Mouse (Mus musculus) liver, adult 2 months (tissue): ENCODE data around the gene 1700030J22Rik. TPM values are rescaled to one million over a fixed set of nuclear protein-coding genes. Genes with fewer than 3 reads are reported as not detected.

Source experiments
- DNase-seq: peaks from one replicate; pipeline ENCODE4 v3.0.0-alpha.2; 2011; ENCODE audit warnings: low read depth, low spot score; ENCODE audit errors: extremely low read depth
- H3K27ac ChIP-seq: fragments of 200-500 bp; replicated peaks from 2 replicates; pipeline ENCODE4 v1.5.1; 2012; ENCODE audit warnings: low read depth, mild to moderate bottlenecking, control low read depth, inconsistent platforms, low read length; ENCODE audit not compliant: insufficient read depth
- H3K27me3 ChIP-seq: fragments of 200-500 bp; 2 replicates; pipeline ENCODE4 v1.6.1; 2012; ENCODE audit warnings: mild to moderate bottlenecking, moderate library complexity, low read length, inconsistent platforms; ENCODE audit not compliant: control insufficient read depth, insufficient read depth
- H3K36me3 ChIP-seq: fragments of 200-500 bp; 2 replicates; pipeline ENCODE4 v1.6.1; 2012; ENCODE audit warnings: low read length, inconsistent platforms; ENCODE audit not compliant: control insufficient read depth, insufficient read depth
- H3K4me1 ChIP-seq: fragments of 200-500 bp; 2 replicates; pipeline ENCODE4 v1.6.1; 2011; ENCODE audit warnings: low read length; ENCODE audit not compliant: control insufficient read depth, insufficient read depth
- H3K4me3 ChIP-seq: fragments of 200-500 bp; 2 replicates; pipeline ENCODE4 v1.5.1; 2011; ENCODE audit warnings: low read depth, mild to moderate bottlenecking, control low read depth, low read length, moderate library complexity; ENCODE audit not compliant: insufficient read depth
- H3K79me2 ChIP-seq: fragments of 200-500 bp; 2 replicates; pipeline ENCODE4 v1.6.1; 2012; ENCODE audit warnings: inconsistent platforms, mild to moderate bottlenecking, low read length, moderate library complexity; ENCODE audit not compliant: control insufficient read depth, insufficient read depth
- H3K9ac ChIP-seq: fragments of 200-500 bp; 2 replicates; pipeline ENCODE4 v1.6.1; 2012; ENCODE audit warnings: low read depth, mild to moderate bottlenecking, control low read depth, inconsistent platforms, low read length
- CTCF ChIP-seq: fragments of 200-500 bp; IDR thresholded peaks from 2 replicates; pipeline ENCODE4 v1.5.1; 2011; ENCODE audit warnings: low read depth, low read length, control low read depth
- POLR2A ChIP-seq: fragments of 200-500 bp; IDR thresholded peaks from 2 replicates; pipeline ENCODE4 v1.6.1; 2011; ENCODE audit warnings: low read length, control low read depth; ENCODE audit not compliant: insufficient read depth; ENCODE audit errors: extremely low read depth
- WGBS: fragments of 180-500 bp; shearing (Covaris S2); methylation state at CpG from one replicate; pipeline ENCODE4 v1.1.7; 2018; 5-methylcytosine and 5-hydroxymethylcytosine counted together
- polyA plus RNA-seq: library from polyadenylated mRNA; depleted of rRNA; stranded (reverse); fragments of >200 nt; gene quantifications from 2 replicates; pipeline ENCODE4 v1.2.3, GENCODE M21; 2012
- total RNA-seq: library from RNA; depleted of rRNA; stranded (reverse); fragments of >200 nt; gene quantifications from 2 replicates; pipeline ENCODE4 v1.2.3, GENCODE M21; 2014

1700030J22Rik gene
- total and polyA plus RNA-seq, 2 experiments: 0.15 to 0.18 TPM

DNA sequence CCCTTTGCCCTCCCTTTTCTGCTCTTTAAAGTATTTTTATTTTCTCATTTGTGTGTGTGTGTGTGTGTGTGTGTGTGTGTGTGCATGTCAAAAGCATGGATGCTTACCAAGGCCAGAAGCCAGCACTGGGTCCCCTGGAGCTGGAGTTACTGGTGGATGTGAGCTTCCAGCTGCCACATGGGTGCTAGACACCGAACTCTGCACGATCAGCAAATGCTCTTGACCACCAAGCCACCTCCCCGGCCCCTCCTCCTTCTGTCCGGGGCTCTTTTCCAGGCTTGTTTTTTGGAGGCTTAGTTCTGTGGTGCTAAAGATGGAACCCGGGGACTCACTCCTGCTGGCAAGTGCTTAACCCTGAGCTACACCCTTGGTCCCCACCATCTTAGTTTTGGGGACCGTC, 31.9 kb downstream of the 1700030J22Rik start:
- H3K36me3 ChIP-seq: no peaks in the 10 kb centered on the region
- no peaks in the 10 kb centered on the region for H3K27me3 ChIP-seq
- H3K79me2 ChIP-seq: peaks cover 31% of the 10 kb centered on the region; the same call in 1 of the 2 replicates
- H3K4me3 ChIP-seq: no peak overlapping the region
- WGBS: 64% methylated on average over 6 of the region's 6 CpGs
- no peak overlapping the region for H3K27ac ChIP-seq
- peaks cover 11% of the 10 kb centered on the region; the same call in 1 of the 2 replicates for H3K4me1 ChIP-seq
- no peak overlapping the region for H3K9ac ChIP-seq
- no peak for DNase-seq
- TF ChIP-seq CTCF (no peak), POLR2A (no peak)

DNA sequence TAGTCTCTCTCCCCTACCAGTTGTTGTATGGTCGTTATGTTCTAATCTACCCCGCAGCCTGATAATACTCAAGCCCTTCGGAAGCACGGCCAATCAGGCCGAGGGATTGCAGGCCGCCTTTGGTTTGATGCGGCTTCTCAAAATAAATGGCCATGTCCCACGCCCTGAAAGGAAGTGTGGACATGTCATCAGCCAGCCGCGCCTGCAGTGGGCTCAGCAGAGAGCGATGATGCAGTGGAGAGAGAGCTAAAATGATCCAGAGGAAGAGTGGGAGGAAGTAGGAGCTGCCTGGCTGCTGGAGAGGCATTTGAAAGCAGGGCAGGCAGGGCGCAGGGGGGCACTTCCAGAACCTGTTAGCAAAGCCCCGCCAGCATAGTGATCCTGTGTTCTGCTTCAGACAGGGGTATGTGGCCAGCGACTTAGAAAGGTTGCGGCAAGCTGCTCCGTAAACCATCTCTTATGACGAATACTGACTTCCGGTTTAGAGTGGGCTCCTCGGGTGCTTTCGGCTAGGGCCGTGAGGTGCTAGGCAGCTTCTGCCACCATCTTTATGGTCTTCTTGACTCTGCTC, 32.4 kb downstream of the 1700030J22Rik start:
- Histone ChIP-seq H3K4me1 (peaks cover 11% of the 10 kb centered on the region; the same call in 1 of the 2 replicates), H3K27me3 (no peaks in the 10 kb centered on the region), H3K79me2 (peaks cover 31% of the 10 kb centered on the region; the same call in 1 of the 2 replicates), H3K9ac (no peak overlapping the region), H3K36me3 (no peaks in the 10 kb centered on the region), H3K4me3 (peak overlapping the region; percentile 21), H3K27ac (0 out of 2 replicates have a peak overlapping the region, but pooled peaks have one; percentile 6)
- WGBS: 73% methylated on average over 21 of the region's 21 CpGs
- no peak for DNase-seq
- TF ChIP-seq POLR2A (no peak), CTCF (no peak)

DNA sequence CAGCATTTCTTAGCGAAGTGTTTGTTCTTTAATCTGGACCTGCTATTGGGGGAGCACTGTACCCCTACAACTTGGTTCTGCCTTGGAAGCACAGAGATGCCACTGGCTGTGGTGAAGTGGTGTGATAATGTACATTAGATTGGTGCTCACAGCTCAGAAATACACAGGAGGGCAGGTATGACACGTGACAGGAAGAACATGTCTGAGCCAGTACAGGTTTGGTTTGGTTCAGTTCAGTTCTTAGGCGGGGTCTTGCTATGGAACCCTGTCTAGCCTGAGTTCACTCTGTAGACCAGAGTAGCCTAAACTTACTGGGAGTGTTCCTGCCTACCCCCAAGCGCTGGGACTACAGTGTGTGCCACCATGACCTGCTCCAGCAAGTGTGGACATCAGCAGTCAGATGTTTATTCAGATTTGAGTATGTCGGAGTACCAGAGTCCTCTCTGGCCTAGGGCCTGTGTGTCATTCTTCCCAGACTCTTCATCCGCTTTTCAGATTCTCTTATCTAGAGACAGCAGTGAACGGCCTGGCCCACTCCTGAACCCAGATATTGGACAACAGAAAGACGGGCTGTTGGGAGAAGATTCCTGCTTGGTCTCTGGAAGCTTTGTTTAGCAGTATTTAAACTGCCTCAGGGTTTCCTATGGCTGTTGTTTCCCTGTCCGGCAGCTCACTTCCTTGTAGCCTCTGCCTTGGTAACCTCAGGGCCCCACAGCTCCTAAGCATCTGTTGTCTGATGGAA, 33.4 kb downstream of the 1700030J22Rik start:
- TF ChIP-seq CTCF (no peak), POLR2A (no peak)
- H3K9ac ChIP-seq: no peak overlapping the region
- H3K27me3 ChIP-seq: no peaks in the 10 kb centered on the region
- H3K4me3 ChIP-seq: no peak overlapping the region
- WGBS: 81% methylated on average over 9 of the region's 9 CpGs
- peaks cover 29% of the 10 kb centered on the region; the same call in 1 of the 2 replicates for H3K79me2 ChIP-seq
- H3K36me3 ChIP-seq: no peaks in the 10 kb centered on the region
- no peak overlapping the region for H3K27ac ChIP-seq
- DNase-seq: no peak
- H3K4me1 ChIP-seq: peaks cover 11% of the 10 kb centered on the region; the same call in 1 of the 2 replicates

DNA sequence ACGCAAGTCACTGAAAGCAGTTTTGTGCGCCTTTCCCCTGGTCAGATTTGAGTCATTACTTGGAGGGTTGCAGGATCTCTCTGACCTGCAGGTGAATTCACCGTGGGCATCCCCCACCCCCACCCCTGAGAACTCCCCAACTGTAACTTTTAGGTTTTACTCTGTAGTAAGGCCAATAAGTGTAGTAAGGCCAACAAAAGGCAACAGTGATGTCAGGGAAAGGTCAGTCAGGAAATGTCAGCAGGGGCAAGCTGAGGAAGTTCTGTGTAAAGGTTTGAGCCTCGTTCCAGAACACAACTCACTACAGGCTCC, 34.4 kb downstream of the 1700030J22Rik start:
- WGBS: 14% methylated on average over 4 of the region's 4 CpGs

DNA sequence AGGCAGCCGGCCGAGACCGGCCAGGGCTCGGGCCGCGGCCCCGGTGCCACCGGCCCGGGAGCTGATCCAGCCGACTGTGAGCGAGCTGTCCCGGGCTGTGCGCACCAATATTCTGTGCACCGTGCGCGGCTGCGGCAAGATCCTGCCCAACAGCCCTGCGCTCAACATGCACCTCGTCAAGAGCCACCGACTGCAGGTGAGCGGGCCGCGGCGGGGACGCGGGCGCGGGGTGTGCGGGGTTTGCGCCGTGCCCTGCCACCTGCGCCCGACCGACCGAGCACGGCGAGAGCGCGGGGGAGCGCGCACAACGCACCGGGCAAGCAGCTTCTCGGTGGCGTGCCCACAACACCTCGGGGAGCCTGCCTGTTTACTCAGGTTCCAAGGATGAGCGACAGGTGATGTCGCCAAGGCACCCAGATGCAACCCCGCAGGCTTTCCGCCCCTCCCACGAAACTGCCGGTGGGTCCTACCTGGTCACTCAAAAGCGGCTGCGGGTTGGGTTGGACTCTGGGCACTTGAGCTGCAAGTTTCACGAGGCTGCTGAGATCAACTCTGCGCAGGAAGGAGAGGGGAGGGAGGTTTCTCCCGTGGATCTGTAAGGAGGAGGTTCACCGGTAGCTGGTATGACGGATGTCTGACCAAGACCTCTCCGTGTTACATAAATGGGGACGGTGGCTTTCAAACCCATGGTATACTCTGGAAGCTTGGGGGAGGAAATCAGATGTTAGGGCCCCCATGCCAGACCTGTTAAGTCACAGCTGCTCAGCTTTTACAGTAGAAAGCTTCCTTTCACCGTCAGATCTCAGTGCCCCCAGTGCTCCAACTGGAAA, 35.0 kb downstream of the 1700030J22Rik start:
- no peak for DNase-seq
- WGBS: under 1% methylated on average over 62 of the region's 62 CpGs
- peaks cover 11% of the 10 kb centered on the region; the same call in 1 of the 2 replicates for H3K4me1 ChIP-seq
- no peaks in the 10 kb centered on the region for H3K36me3 ChIP-seq
- TF ChIP-seq CTCF (no peak), POLR2A (no peak)
- H3K27me3 ChIP-seq: no peaks in the 10 kb centered on the region
- H3K27ac ChIP-seq: no peak overlapping the region
- peaks cover 24% of the 10 kb centered on the region; the same call in 1 of the 2 replicates for H3K79me2 ChIP-seq
- peak overlapping the region; percentile 92 for H3K4me3 ChIP-seq
- peak overlapping the region; percentile 91 for H3K9ac ChIP-seq

More for the DNA sequence above, 34.4 kb downstream of the 1700030J22Rik start:
- H3K36me3 ChIP-seq: no peaks in the 10 kb centered on the region
- no peak for TF ChIP-seq CTCF
- no peak for TF ChIP-seq POLR2A
- peaks cover 11% of the 10 kb centered on the region; the same call in 1 of the 2 replicates for H3K4me1 ChIP-seq
- H3K27ac ChIP-seq: no peak overlapping the region
- peak overlapping the region; percentile 92; the same call in 1 of the 2 replicates for H3K4me3 ChIP-seq
- DNase-seq: no peak
- no peak overlapping the region for H3K9ac ChIP-seq
- no peaks in the 10 kb centered on the region for H3K27me3 ChIP-seq
- peaks cover 24% of the 10 kb centered on the region; the same call in 1 of the 2 replicates for H3K79me2 ChIP-seq
